Comparison of ENCODE assay signal across 8 mouse cellular contexts in the genomic region with DNA sequence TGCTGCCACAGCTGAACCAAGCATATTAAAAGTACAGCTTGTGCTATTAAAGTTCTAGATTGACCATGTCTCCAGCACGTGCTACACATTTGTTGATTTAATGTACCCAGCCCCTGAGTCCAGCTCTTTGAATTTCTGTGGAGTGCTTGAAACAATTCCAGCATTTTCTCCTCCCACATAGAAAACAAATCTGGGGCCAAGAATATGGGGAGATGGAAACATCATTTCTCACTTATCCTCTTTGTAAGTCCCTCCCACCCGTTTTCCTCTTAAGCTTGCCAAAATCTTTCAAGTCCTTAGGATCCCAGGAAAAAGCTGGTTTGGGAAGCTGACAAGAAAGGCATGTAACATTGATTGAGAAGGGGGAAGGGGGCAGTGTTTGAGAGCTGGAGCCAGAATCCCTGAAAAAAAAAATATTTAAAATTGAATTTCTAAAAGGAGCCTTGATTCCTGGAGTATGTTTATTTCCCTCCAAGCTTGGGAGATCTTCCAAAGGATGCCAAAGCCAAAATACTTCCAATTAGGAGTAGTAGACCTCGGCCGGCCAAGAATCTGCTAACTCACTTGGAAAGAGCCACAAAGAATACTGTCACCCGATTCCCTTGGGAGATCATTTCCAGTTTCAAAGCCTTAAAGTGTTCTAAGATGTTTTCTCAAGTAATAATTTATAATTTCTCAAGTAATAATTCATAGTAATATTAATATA.
DNase-seq lines count a peak whose midpoint lies in the region; ATAC-seq and TF ChIP-seq lines count a peak whose summit lies in the region.

No protein-coding gene starts in this region.

- H3K27me3 ChIP-seq in kidney, postnatal 0 days (ENCODE audit: insufficient read depth, low read length), result no peaks in the 10 kb centered on the region
- no peaks in the 10 kb centered on the region for H3K27me3 ChIP-seq in stomach, embryonic 15.5 days (replicated peaks)

- ATAC-seq in frontal cortex, adult (ENCODE audit: low TSS enrichment), result peak; percentile 62
- no peak for ATAC-seq in kidney, postnatal 0 days (replicated peaks; ENCODE audit: low FRiP score, low read depth)
- peak; percentile 57 for ATAC-seq in stomach, embryonic 15.5 days (ENCODE audit: insufficient read depth, low FRiP score, low read depth)

- no peak for DNase-seq in frontal cortex, postnatal 14 days (ENCODE audit: low spot score in 2 of 2)
- DNase-seq in right cerebral cortex, adult 18-20 months, result peak; percentile 16
- DNase-seq in right cerebral cortex, postnatal 36 days (ENCODE audit: low spot score in 2 of 2), result no peak
- DNase-seq in kidney, postnatal 0 days (ENCODE audit: low spot score), result peak; percentile 78
- no peak for DNase-seq in spleen, postnatal 14 days (ENCODE audit: low spot score in 2 of 2)
- DNase-seq in ovary, postnatal 36 days (ENCODE audit: low spot score), result no peak

- no peaks in the 10 kb centered on the region for H3K4me1 ChIP-seq in kidney, postnatal 0 days (replicated peaks; ENCODE audit: insufficient read depth, low read length)
- no peaks in the 10 kb centered on the region for H3K4me1 ChIP-seq in stomach, embryonic 15.5 days

- no peak overlapping the region for H3K27ac ChIP-seq in kidney, postnatal 0 days
- H3K27ac ChIP-seq in stomach, embryonic 15.5 days, result peak overlapping the region; percentile 40; the same call in 1 of the 2 replicates

- 45% methylated on average over 5 of the region's 5 CpGs for WGBS in kidney, postnatal 0 days
- 39% methylated on average over 5 of the region's 5 CpGs for WGBS in stomach, embryonic 15.5 days

- no peak overlapping the region for H3K9ac ChIP-seq in kidney, postnatal 0 days (ENCODE audit: low read depth, low read length)
- no peak overlapping the region for H3K9ac ChIP-seq in stomach, embryonic 15.5 days

- no peak for TF ChIP-seq CTCF in kidney, postnatal 0 days (IDR thresholded peaks at IDR 0.05; ENCODE audit: low read depth)

- H3K4me2 ChIP-seq in kidney, postnatal 0 days (ENCODE audit: low read length), result no peak overlapping the region
- no peak overlapping the region for H3K4me2 ChIP-seq in stomach, embryonic 15.5 days

- no peaks in the 10 kb centered on the region for H3K9me3 ChIP-seq in kidney, postnatal 0 days (replicated peaks; ENCODE audit: low read length)
- H3K9me3 ChIP-seq in stomach, embryonic 15.5 days, result no peaks in the 10 kb centered on the region

- no peaks in the 10 kb centered on the region for H3K36me3 ChIP-seq in kidney, postnatal 0 days (ENCODE audit: insufficient read depth, low read length)
- H3K36me3 ChIP-seq in stomach, embryonic 15.5 days, result no peaks in the 10 kb centered on the region

- no peak overlapping the region for H3K4me3 ChIP-seq in kidney, postnatal 0 days (replicated peaks; ENCODE audit: low read depth, low read length)
- no peak overlapping the region for H3K4me3 ChIP-seq in stomach, embryonic 15.5 days (replicated peaks)

Comparison
In these comparisons a context has a peak if more than half of its experiments do, and no peak if none do; other contexts are left out.
1. DNase-seq: peak in right cerebral cortex, adult 18-20 months (single experiment) and kidney, postnatal 0 days (single experiment); none in frontal cortex, postnatal 14 days (0 of 2), right cerebral cortex, postnatal 36 days (0 of 2), spleen, postnatal 14 days (0 of 2) and ovary, postnatal 36 days (single experiment).